Mouse (Mus musculus) regulatory T cell (primary cell): ENCODE measurements around the gene Omt2b.

Experiments
- in situ Hi-C: fragments of 300-600 bp; cut with MboI, MseI; formaldehyde crosslinking; loops from one replicate; pipeline ENCODE4 v1.15.1; 2025; ENCODE audit warnings: high pct_unique_total_duplicates

Gene Omt2b

DNA sequence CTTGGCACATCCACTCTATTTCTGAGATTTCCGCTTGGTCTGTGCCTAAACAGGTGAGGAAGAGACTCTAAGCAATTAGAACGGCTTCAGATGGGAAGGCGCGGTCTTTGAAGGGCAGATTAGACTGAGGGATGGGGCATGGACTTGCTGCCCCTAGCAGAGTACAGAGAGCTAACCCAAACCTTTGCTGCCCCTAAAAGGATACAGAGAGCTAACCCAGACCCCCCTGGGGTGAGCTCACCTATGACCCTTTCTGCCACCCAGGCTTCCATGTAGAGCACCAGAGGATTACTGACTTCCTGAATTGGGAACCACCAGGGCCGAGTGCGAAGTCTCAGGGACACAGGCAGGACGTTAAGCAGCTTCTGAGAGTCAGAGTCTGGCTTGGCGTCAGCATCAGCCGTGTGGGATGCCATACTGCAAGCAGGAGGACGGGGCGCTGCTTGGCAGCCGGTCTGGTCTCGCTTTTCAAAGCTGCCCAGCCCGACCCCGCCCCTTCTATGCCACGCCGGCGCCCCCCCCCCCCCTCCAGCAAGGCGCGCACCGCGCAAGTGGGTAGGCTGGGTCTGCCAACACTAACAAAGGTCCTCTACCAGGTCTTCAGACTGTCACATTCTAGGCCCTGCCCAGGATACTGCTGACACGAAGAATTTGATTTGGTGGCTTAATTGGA is 50.9 kb downstream of the Omt2b start, which contains the start of gene Ooep:
Gene Ooep (minus strand): TSS at position 613 of the 673 bp plus-strand sequence.
- in situ Hi-C loops = no loop called here
